Mouse (Mus musculus) thymus, adult 2 months (tissue): ENCODE results near the gene Barx2. TPM values are rescaled to one million over a fixed set of nuclear protein-coding genes. Genes with fewer than 3 reads are reported as not detected.

Source experiments
- DNase-seq: peaks from one replicate; pipeline ENCODE4 v3.0.0; 2021
- H3K27ac ChIP-seq: fragments of 200-500 bp; 2 replicates; pipeline ENCODE4 v1.5.1; 2012; ENCODE audit warnings: low read length, control low read depth; ENCODE audit not compliant: control insufficient read depth, insufficient read depth
- H3K27me3 ChIP-seq: fragments of 200-500 bp; 2 replicates; pipeline ENCODE4 v1.6.1; 2012; ENCODE audit warnings: mild to moderate bottlenecking, low read length, moderate library complexity, mixed read lengths; ENCODE audit not compliant: control insufficient read depth, insufficient read depth
- H3K36me3 ChIP-seq: fragments of 200-500 bp; 2 replicates; pipeline ENCODE4 v1.6.1; 2012; ENCODE audit warnings: mild to moderate bottlenecking, low read length, moderate library complexity; ENCODE audit not compliant: control insufficient read depth, insufficient read depth
- H3K4me1 ChIP-seq: fragments of 200-500 bp; replicated peaks from 2 replicates; pipeline ENCODE4 v1.6.1; 2012; ENCODE audit warnings: low read length; ENCODE audit not compliant: control insufficient read depth, insufficient read depth
- H3K4me3 ChIP-seq: fragments of 200-500 bp; 2 replicates; pipeline ENCODE4 v1.5.1; 2012; ENCODE audit warnings: mild to moderate bottlenecking, low read length, control low read depth, moderate library complexity; ENCODE audit not compliant: control insufficient read depth, insufficient read depth
- CTCF ChIP-seq: fragments of 200-500 bp; IDR thresholded peaks from 2 replicates; pipeline ENCODE4 v1.5.1; 2012; ENCODE audit warnings: mild to moderate bottlenecking, control low read depth, low read length, moderate library complexity, borderline replicate concordance; ENCODE audit not compliant: control insufficient read depth, poor library complexity, insufficient read depth; ENCODE audit errors: extremely low read depth
- POLR2A ChIP-seq: fragments of 200-500 bp; IDR thresholded peaks from 2 replicates; pipeline ENCODE4 v1.6.1; 2012; ENCODE audit warnings: mild to moderate bottlenecking, low read length, control low read depth, moderate library complexity; ENCODE audit not compliant: control insufficient read depth, poor library complexity, insufficient read depth; ENCODE audit errors: extremely low read depth
- WGBS: fragments of 180-500 bp; shearing (Covaris S2); methylation state at CpG from one replicate; pipeline ENCODE4 v1.1.7; 2018; 5-methylcytosine and 5-hydroxymethylcytosine counted together
- polyA plus RNA-seq: library from polyadenylated mRNA; depleted of rRNA; stranded (reverse); fragments of >200 nt; gene quantifications from 2 replicates; pipeline ENCODE4 v1.2.3, GENCODE M21; 2012

The Barx2 gene
- polyA plus RNA-seq, 1 experiment: 0.85 TPM

DNA sequence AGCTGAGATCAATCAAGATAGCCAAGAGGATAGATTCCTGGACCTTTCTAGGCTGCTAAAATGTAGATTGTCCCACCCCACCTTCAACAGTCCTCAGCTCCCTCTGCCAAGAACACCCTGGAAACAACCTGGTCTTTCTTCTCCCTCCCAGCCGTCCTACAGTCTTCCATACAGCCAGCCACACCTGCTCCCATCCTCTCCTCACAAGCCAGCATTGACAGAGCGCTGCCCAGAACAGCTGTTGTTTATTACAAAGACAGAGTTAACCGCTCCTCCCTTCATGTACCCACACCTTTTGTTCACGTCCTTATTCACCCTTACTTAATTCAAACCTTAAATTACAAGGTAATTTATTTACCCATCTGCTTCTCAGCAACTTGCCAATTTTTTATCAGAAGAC, 41.9 kb downstream of the Barx2 start:
- no peak for TF ChIP-seq POLR2A
- TF ChIP-seq CTCF: no peak
- no peaks in the 10 kb centered on the region for H3K36me3 ChIP-seq
- WGBS: 85% methylated on average over 4 of the region's 4 CpGs
- H3K4me1 ChIP-seq: no peaks in the 10 kb centered on the region
- no peak overlapping the region for H3K27ac ChIP-seq
- no peaks in the 10 kb centered on the region for H3K27me3 ChIP-seq
- no peak for DNase-seq
- H3K4me3 ChIP-seq: no peak overlapping the region

DNA sequence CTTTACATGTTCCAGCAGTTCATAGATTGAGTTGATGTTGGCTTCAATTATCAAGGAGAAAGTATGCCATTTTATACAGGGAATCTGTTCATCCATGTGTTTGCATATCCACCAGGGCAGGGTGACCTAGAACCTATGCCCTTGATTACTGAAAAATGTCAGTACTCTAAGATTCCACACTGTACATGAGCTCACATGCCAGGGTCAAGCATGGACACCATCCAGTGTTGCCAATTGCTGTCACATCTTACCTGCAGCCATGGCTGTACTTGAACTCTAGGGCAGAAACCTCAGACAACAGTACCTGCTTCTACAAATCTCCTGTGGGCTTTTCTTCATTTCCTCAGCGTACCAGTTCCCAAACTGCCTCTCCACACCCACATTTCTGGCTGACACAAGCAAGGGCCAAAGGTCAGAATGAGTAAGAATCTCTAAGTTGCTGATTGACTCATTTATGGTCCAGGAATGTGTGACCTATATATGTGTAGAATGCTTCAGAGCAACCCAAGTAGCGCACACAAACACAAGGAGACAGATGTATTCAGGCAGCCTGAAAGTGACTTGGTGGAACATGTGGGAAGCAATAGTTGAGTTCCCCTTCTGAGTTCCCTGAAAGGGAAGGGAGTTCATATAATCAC, 44.3 kb downstream of the Barx2 start:
- DNase-seq: no peak
- Histone ChIP-seq H3K4me3 (no peak overlapping the region), H3K36me3 (no peaks in the 10 kb centered on the region), H3K27ac (no peak overlapping the region), H3K27me3 (no peaks in the 10 kb centered on the region), H3K4me1 (no peaks in the 10 kb centered on the region)
- 92% methylated on average over 2 of the region's 2 CpGs for WGBS
- no peak for TF ChIP-seq POLR2A
- TF ChIP-seq CTCF: no peak

DNA sequence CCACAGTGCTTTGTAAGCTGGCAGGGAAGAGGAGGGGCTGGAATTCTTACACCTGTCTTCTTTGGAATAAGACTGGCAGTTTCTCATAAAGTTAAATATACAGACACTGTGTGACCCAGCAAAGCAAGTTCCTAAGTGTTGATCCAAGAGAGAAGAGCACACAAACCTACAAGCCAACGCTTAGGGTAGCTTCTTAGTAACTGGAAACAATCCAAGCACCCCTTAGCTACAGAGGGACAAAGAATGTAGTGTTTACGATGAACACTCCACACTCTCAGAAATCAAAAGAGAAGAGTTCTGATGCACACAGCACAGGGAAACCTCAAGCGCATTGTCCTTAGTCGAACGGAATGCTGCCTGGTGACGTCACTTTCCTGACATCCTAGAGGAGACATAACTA, 49.4 kb downstream of the Barx2 start:
- Histone ChIP-seq H3K4me3 (no peak overlapping the region), H3K4me1 (no peaks in the 10 kb centered on the region), H3K36me3 (no peaks in the 10 kb centered on the region), H3K27ac (no peak overlapping the region), H3K27me3 (no peaks in the 10 kb centered on the region; the same call in 1 of the 2 replicates)
- WGBS: 90% methylated on average over 6 of the region's 6 CpGs
- no peak for TF ChIP-seq POLR2A
- no peak for TF ChIP-seq CTCF
- no peak for DNase-seq

DNA sequence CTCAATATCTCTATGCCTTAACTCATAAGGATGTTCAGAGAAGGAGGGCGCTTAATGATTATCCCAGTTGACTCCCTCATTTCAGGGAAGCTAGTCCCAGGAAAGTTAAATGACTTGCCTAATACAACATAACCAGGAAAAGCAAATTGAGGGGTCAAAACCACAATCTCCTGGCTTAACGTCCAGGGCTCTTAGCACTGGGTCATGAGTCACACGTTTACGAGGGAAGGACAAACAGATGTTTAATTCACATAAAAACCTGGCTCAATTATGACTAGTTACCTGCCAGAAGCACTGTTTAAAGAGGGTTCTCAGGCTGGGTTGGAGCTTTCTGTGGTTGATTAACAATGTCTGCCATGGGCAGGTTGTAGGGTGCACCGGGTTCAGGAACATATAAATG, 53.8 kb downstream of the Barx2 start:
- H3K4me3 ChIP-seq: no peak overlapping the region
- no peaks in the 10 kb centered on the region for H3K36me3 ChIP-seq
- H3K27me3 ChIP-seq: no peaks in the 10 kb centered on the region; the same call in 1 of the 2 replicates
- H3K27ac ChIP-seq: no peak overlapping the region
- TF ChIP-seq POLR2A: no peak
- TF ChIP-seq CTCF: no peak
- 80% methylated on average over 5 of the region's 5 CpGs for WGBS
- H3K4me1 ChIP-seq: no peaks in the 10 kb centered on the region
- no peak for DNase-seq

DNA sequence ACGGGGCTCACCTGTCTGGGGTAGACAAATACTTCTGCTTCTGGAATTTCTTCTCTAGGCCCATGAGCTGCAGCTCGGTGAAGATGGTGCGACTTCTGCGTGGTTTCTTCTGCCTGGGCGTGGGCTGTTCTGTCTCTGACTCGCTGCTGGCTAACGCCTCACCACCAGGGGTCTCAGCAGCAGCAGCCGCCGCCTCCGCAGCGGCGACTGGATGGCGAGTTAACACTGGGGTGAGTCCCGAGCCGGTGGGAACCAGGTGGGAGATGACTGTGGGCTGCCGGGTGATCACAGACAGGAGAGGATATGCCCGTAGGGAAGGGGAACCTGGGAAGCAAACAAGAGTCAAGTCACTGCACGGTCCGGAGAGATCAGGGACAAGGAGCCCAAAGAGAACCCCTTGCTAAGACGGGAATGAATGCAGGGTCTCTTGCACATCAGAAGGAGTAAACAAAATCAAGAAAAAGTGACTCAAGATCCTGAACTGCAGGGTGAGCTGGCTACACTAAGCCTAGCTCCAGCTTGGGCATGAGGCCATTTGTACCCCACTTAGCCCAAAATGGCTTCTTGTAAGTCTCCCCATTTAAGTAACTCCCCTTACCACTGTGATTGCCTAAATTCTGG, 54.4 kb downstream of the Barx2 start:
- Histone ChIP-seq H3K4me3 (no peak overlapping the region), H3K36me3 (no peaks in the 10 kb centered on the region), H3K27ac (no peak overlapping the region), H3K4me1 (no peaks in the 10 kb centered on the region), H3K27me3 (no peaks in the 10 kb centered on the region; the same call in 1 of the 2 replicates)
- 13% methylated on average over 20 of the region's 20 CpGs for WGBS
- no peak for DNase-seq
- TF ChIP-seq POLR2A (no peak), CTCF (no peak)

DNA sequence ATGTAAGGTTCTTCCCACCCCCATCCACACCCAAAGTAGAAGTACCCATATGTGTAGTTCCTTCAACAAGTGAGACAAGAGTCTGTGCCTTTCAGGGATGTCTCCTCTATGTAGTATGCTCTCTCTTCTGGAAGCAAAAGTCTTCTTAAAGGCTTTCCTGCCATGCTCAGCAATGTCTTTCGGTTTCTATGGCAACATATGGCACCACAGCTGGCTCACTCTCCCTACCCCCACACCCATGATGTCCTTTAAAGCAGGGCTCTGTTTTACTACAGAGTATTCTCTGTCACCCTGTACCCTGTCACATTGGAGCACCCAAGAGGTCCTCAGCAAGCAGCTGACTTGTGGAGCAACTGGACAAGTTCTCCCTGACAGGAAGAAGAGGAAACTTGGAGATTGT, 55.8 kb downstream of the Barx2 start:
- no peak for TF ChIP-seq CTCF
- TF ChIP-seq POLR2A: no peak
- Histone ChIP-seq H3K27me3 (no peaks in the 10 kb centered on the region; the same call in 1 of the 2 replicates), H3K4me1 (no peaks in the 10 kb centered on the region), H3K36me3 (no peaks in the 10 kb centered on the region), H3K4me3 (no peak overlapping the region), H3K27ac (no peak overlapping the region)
- DNase-seq: no peak
- WGBS: 71% methylated on average over 1 of the region's 1 CpGs

DNA sequence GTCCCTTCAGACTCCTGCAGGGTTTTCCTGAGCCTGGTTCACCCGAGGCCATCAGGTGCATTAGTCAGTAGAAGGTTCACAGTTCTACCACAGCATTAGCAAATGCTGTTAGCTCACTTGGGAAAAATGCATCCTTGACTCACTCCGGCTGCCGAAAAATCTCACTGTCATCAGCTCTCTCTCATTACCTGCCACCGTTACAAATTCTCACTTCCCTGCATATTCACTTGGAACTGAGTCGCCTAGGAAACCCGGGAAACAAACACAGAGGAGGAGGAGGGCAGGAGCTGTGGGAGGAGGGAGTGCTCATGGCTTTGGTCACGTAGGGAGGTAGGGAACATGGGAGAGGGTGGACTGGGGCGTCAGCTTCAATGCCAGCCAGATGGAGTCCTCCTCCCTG, 56.8 kb downstream of the Barx2 start:
- DNase-seq: no peak
- Histone ChIP-seq H3K4me3 (no peak overlapping the region), H3K27ac (no peak overlapping the region), H3K36me3 (no peaks in the 10 kb centered on the region), H3K27me3 (no peaks in the 10 kb centered on the region; the same call in 1 of the 2 replicates), H3K4me1 (no peaks in the 10 kb centered on the region)
- no peak for TF ChIP-seq POLR2A
- TF ChIP-seq CTCF: no peak
- 61% methylated on average over 8 of the region's 8 CpGs for WGBS
